Comparison of ENCODE assay signal across 10 mouse cellular contexts in genomic region chr3:27467505-27468020, GRCm38 (mm10).
DNase-seq lines count a peak whose midpoint lies in the region; TF ChIP-seq lines count a peak whose summit lies in the region.
"Had no signal": no experiment of that assay in that cellular context is flagged by ENCODE, and none has a peak within 500 bp of the region (broad histone marks: within the 10 kb centered on the region; RNA-seq: fewer than 3 reads in every experiment).

No protein-coding gene starts in this region.

- peak; percentile 61 for TF ChIP-seq CTCF in layer of hippocampus, adult 2 months (conservative IDR thresholded peaks at IDR 0.05)
- peak; percentile 31 for TF ChIP-seq CTCF in cortical plate, adult 2 months (IDR thresholded peaks at IDR 0.05; ENCODE audit: extremely low read depth, insufficient read depth, low read length)
- TF ChIP-seq CTCF in small intestine, adult 2 months (IDR thresholded peaks at IDR 0.05; ENCODE audit: extremely low read depth, insufficient read length, insufficient replicate concordance, low read depth, low read length) = peak; percentile 27; the same call in 1 of the 2 replicates

- H3K36me3 ChIP-seq in small intestine, adult 2 months (ENCODE audit: control insufficient read depth, insufficient read depth, low read length) = peaks cover 27% of the 10 kb centered on the region

- 79% methylated on average over 11 of the region's 11 CpGs for WGBS in small intestine, adult 2 months

- H3K27me3 ChIP-seq in small intestine, adult 2 months (ENCODE audit: control insufficient read depth, insufficient read depth, low read length) = no peaks in the 10 kb centered on the region
- H3K27me3 ChIP-seq: intestine, embryonic 15.5 days had no signal

- peak; percentile 29 to 52 for DNase-seq in adrenal gland, postnatal 36 days
- DNase-seq in adrenal gland, postnatal 25 days = no peak
- DNase-seq in layer of hippocampus, adult 2 months (ENCODE audit: low spot score in 2 of 2) = no peak
- DNase-seq in layer of hippocampus, postnatal 36 days = no peak
- DNase-seq in frontal cortex, postnatal 14 days (ENCODE audit: low spot score in 2 of 2) = no peak
- no peak for DNase-seq in adrenal gland, adult 18-20 months (ENCODE audit: low spot score in 2 of 2)

- no peaks in the 10 kb centered on the region for H3K4me1 ChIP-seq in cortical plate, adult 2 months (ENCODE audit: control insufficient read depth, insufficient read depth, low read length)
- H3K4me1 ChIP-seq in small intestine, adult 2 months (ENCODE audit: control insufficient read depth, insufficient read depth, insufficient read length, low read length) = 0 out of 2 replicates have a peak, but pooled peaks cover 4% of the 10 kb centered on the region
- H3K4me1 ChIP-seq: intestine, embryonic 15.5 days had no signal

- no peak for TF ChIP-seq POLR2A in cortical plate, adult 2 months (IDR thresholded peaks at IDR 0.05; ENCODE audit: extremely low read depth, insufficient read depth, low read length)
- TF ChIP-seq POLR2A in small intestine, adult 2 months (IDR thresholded peaks at IDR 0.05; ENCODE audit: low read depth, low read length) = no peak

- no peak overlapping the region for H3K27ac ChIP-seq in layer of hippocampus, adult 2 months
- H3K27ac ChIP-seq in cortical plate, adult 2 months (ENCODE audit: insufficient read depth, low read length) = no peak overlapping the region
- no peak overlapping the region for H3K27ac ChIP-seq in small intestine, adult 2 months (ENCODE audit: insufficient read depth, low read depth, low read length)
- H3K27ac ChIP-seq: intestine, embryonic 15.5 days; macrophage had no signal

- H3K4me3 ChIP-seq in layer of hippocampus, adult 2 months = no peak overlapping the region
- no peak overlapping the region for H3K4me3 ChIP-seq in cortical plate, adult 2 months (ENCODE audit: insufficient read depth, low read length)
- no peak overlapping the region for H3K4me3 ChIP-seq in small intestine, adult 2 months (ENCODE audit: low read depth, low read length)
- H3K4me3 ChIP-seq: intestine, embryonic 15.5 days had no signal

Comparison
In these comparisons a context has a peak if more than half of its experiments do, and no peak if none do; other contexts are left out.
1. DNase-seq: peak in adrenal gland, postnatal 36 days (2 of 2); none in adrenal gland, postnatal 25 days (single experiment), layer of hippocampus, adult 2 months (0 of 2), layer of hippocampus, postnatal 36 days (0 of 2), frontal cortex, postnatal 14 days (0 of 2) and adrenal gland, adult 18-20 months (0 of 2).
2. Peak in every context shown above with its lines, with median percentiles within 50 percentile points of each other: CTCF ChIP-seq.